Mouse (Mus musculus): ENCODE results near the gene Zfp984.
"Not testable (repeated sequence)": the region's sequence is repeated elsewhere in the genome, so short reads cannot be mapped to it uniquely, and the experiment has no call there.

DNA sequence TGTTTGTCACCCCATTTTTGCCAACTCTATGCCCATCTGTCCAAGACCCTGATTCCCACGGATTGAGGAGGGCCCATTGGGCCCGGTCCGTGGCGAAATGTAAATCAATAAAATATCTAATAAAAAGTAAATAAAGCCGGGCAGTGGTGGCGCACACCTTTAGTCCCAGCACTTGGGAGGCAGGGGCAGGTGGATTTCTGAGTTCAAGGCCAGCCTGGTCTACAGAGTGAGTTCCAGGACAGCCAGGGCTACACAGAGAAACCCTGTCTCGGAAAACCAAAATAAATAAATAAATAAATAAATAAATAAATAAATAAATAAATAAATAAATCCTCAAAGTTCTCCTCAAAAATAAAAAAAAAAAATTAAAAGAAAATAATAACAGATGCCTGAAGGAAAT lies 10.1 kb upstream of the Zfp984 start:
- TF ChIP-seq CTCF (conservative IDR thresholded peaks at IDR 0.05; ENCODE audit: insufficient read depth, insufficient read length, low read depth, low read length); POLR2A (IDR thresholded peaks at IDR 0.05; ENCODE audit: low read depth, low read length): not testable (repeated sequence)

Data from kidney, adult 2 months (tissue).